Mouse (Mus musculus): ENCODE data around the gene Rpl37.

- TF ChIP-seq CTCF (IDR thresholded peaks at IDR 0.05; ENCODE audit: low read depth) = peak; percentile 63
- TF ChIP-seq EP300 (IDR thresholded peaks at IDR 0.05; ENCODE audit: low read depth) = no peak
These were observed 30.3 kb upstream of the Rpl37 start for GRCm38 (mm10) chr15:5086162-5086561.
